Mouse (Mus musculus): Measurements from ENCODE around the gene Surf1. TPM values are rescaled to one million over a fixed set of nuclear protein-coding genes. Genes with fewer than 3 reads are reported as not detected.

The Surf1 gene
- polyA plus RNA-seq, 1 experiment: 60.6 TPM

- TF ChIP-seq POLR2A (IDR thresholded peaks at IDR 0.05; ENCODE audit: borderline replicate concordance, extremely low read depth, insufficient read depth, insufficient read length, poor library complexity, severe bottlenecking): no peak
- TF ChIP-seq CTCF (IDR thresholded peaks at IDR 0.05; ENCODE audit: borderline replicate concordance, extremely low read depth, insufficient read depth, insufficient read length): no peak
- no peak for DNase-seq (ENCODE audit: low read depth)
These were observed 4.0 kb upstream of the Surf1 start for GRCm38 (mm10) chr2:26920190-26920855.

DNA sequence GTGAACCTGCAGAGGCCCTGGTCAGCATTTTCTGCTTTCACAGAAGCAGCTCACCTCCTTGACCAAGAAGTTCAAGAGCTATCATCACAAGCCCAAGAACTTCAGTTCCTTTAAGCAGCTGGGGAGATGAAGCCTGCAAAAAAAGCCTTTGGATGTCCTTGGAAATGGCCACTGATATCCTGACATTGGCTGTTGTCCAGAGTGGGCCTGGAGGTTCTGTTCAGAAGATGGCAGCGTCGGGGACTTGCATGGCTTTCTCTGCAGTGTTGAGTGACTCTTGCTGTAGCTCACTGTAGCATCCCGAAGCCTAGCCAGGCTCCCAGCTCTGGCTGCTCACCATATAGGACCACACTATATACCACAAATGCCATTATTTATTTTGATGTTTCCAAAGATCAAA is 3.4 kb upstream of the Surf1 start:
- TF ChIP-seq CTCF (IDR thresholded peaks at IDR 0.05; ENCODE audit: borderline replicate concordance, extremely low read depth, insufficient read depth, insufficient read length) (no peak), POLR2A (IDR thresholded peaks at IDR 0.05; ENCODE audit: borderline replicate concordance, extremely low read depth, insufficient read depth, insufficient read length, poor library complexity, severe bottlenecking) (no peak)
- DNase-seq (ENCODE audit: low read depth): no peak

GRCm38 (mm10) chr2:26916738-26917137 is 408 bp upstream of the Surf1 start:
- no peak for DNase-seq (ENCODE audit: low read depth)
- TF ChIP-seq POLR2A (IDR thresholded peaks at IDR 0.05; ENCODE audit: borderline replicate concordance, extremely low read depth, insufficient read depth, insufficient read length, poor library complexity, severe bottlenecking): no peak

DNA sequence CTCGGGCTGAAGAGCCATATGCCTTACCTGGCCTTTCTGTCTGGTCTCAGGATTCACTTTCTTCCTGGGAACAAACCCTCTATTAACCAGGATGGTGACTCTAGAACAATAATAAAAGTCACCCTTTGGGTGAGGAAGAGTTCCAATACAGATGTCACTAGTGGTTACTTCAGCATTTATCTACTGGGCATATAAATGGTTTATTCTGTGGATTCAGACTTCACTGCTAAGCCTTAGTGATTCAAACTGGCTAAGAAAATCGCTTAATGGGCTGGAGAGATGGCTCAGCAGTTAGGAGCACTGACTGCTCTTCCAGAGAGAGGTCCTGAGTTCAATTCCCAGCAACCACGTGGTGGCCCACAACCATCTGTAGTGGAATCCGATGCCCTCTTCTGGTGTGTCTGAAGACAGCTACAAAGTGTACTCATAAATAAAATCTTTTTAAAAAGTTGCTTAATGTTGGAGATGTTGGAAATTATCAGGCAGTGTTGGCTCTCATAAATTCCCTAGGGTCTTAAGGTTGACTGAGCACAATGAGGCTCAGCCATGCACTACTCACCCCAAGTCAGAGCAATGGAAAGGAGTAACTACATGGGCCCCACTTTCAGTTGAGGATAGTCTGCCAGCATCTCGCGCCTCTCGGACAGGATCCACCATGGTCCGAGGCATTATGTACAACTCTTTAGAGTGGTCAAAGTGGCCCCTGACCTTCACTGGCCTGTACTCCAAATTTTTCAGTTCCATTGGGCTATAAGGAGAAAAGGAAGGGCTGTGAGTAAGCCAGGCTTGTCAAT is 2.0 kb downstream of the Surf1 start:
- no peak for TF ChIP-seq CTCF (IDR thresholded peaks at IDR 0.05; ENCODE audit: borderline replicate concordance, extremely low read depth, insufficient read depth, insufficient read length)
- TF ChIP-seq POLR2A (IDR thresholded peaks at IDR 0.05; ENCODE audit: borderline replicate concordance, extremely low read depth, insufficient read depth, insufficient read length, poor library complexity, severe bottlenecking): no peak
- no peak for DNase-seq (ENCODE audit: low read depth)

DNA sequence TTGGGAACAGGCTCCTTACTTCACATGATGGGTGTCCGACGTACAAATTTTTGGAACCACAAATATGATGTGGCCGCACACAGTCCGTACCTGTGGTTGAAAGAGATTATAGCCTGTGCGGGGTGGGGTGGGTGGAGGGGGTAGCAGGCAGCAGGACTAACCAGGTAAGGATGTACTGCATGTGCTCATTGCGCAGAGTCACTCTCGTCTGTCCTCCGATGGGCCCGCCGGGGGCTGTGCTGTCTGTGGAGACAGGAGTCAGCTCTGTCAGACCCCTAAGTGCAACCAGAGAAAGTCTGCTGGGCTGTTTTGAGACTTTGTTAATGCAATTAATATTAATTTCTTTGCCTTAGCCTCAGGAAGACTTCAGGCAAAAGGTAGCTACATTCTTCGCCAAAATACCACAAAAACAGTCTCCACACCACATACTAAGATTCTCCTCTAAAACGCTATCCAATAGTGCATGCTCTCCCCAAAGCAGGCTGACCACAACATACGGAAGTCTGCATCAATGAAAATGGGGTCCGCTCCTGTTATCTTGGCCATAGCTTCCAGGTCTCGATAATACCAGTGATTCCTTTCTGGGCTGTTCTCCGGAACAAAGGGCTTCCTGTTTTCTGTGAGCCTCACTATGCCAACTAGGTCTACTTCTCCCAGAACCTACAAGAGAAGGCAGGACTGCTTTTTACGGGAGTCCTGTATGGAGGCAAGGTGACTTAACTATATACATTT is 2.7 kb downstream of the Surf1 start:
- DNase-seq (ENCODE audit: low read depth): no peak
- TF ChIP-seq POLR2A (IDR thresholded peaks at IDR 0.05; ENCODE audit: borderline replicate concordance, extremely low read depth, insufficient read depth, insufficient read length, poor library complexity, severe bottlenecking) (no peak), CTCF (IDR thresholded peaks at IDR 0.05; ENCODE audit: borderline replicate concordance, extremely low read depth, insufficient read depth, insufficient read length) (no peak)

DNA sequence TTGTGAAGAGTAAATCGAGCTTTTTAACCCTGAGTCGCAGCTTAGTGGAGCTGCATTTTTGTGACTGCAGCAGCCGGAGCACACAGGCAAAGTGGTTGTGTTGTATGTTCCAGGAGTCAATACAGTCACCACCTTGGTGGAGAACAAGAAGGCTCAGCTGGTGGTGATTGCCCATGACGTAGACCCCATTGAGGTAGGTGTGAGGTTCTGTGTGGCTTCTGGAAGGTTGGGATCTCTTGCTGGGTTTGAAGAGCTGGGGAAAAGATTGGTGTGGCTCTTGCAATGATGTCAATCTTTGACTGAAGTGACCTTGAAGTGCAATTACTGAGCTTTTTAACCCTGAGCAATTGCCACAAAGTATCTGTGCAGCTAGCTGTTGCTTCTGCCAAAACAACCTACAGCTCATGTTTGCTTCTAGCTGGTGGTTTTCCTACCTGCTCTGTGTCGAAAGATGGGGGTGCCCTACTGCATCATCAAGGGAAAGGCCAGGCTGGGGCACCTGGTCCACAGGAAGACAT is 4.0 kb downstream of the Surf1 start:
- TF ChIP-seq POLR2A (IDR thresholded peaks at IDR 0.05; ENCODE audit: borderline replicate concordance, extremely low read depth, insufficient read depth, insufficient read length, poor library complexity, severe bottlenecking): no peak
- no peak for TF ChIP-seq CTCF (IDR thresholded peaks at IDR 0.05; ENCODE audit: borderline replicate concordance, extremely low read depth, insufficient read depth, insufficient read length)
- DNase-seq (ENCODE audit: low read depth): no peak

DNA sequence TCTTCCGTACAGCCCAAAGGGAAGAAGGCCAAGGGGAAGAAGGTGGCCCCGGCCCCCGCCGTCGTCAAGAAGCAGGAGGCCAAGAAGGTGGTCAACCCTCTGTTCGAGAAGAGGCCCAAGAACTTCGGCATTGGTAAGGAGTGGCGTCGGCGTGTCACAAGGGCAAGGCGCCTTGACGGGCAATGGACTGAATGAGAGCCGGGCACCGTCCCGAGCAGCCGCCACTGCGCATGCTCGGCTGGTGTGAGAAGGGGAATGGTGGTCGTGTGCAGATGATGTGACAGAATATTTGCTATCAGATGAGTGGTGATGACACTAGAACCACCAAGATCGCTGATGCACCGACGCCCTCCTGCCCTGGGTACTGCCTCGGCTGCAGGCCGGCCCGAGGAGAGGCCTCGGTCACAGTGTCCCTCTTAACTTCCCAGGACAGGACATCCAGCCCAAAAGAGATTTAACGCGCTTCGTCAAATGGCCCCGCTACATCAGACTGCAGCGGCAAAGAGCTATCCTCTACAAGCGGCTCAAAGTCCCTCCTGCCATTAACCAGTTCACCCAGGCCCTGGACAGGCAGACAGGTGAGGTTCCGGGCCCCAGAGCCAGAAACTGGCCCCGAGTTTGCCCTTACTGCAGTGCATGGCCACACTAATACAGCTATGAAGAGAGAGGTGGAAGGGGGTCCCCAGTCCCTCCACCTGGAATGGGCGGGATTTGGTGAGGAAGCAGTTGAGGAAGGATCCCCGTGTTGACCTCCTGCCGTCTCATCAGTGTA is 5.2 kb downstream of the Surf1 start:
- TF ChIP-seq POLR2A (IDR thresholded peaks at IDR 0.05; ENCODE audit: borderline replicate concordance, extremely low read depth, insufficient read depth, insufficient read length, poor library complexity, severe bottlenecking): no peak
- no peak for TF ChIP-seq CTCF (IDR thresholded peaks at IDR 0.05; ENCODE audit: borderline replicate concordance, extremely low read depth, insufficient read depth, insufficient read length)
- peak; percentile 83 for DNase-seq (ENCODE audit: low read depth)

DNA sequence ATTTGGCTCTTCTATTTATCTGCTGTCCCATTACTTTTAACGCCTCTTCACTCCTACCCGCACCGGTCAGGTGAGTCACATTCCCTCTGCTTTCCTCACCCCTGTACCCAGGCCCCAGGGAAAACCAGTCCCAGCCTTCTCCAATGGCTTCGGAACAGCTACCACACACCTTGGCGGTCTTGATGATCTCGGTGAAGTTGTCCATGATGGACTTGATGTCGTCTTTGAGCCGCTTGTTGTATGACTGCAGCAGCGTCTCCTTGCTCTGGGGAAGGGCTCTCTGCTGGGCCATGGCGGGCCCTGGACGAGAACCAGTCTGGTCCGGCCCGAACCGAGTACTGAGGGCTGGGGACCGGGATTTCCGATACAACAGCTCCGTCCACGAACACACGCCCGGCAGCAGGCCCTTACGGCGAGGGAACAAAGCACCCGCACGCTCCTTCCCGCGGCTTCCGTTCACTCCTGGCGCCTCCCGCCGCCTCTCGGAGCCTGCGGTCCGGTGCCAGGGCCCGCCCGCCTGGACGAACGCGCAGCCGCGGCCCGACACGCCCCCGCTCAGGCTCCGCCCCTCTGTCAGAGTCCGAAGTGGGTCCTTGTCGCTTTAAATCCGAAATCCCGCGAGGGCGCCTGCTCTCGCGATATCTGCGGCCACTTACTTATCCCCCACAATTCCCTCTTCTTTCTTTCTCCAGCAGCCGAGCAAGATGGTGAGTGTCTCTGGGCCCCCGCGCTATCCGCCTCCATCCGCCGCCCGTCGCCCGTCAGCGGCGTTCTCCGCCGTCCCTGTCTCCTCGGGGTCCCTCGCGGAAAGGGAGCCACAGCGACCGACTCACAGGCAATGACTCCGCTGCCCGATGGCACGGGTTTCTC is 6.0 kb downstream of the Surf1 start, which contains the start of the genes Med22 and Rpl7a:
Gene Med22 (minus strand): TSS at position 554 of the 870 bp plus-strand sequence.
Gene Rpl7a (plus strand): TSS at position 641 of the 870 bp plus-strand sequence.
- TF ChIP-seq CTCF (IDR thresholded peaks at IDR 0.05; ENCODE audit: borderline replicate concordance, extremely low read depth, insufficient read depth, insufficient read length): no peak
- TF ChIP-seq POLR2A (IDR thresholded peaks at IDR 0.05; ENCODE audit: borderline replicate concordance, extremely low read depth, insufficient read depth, insufficient read length, poor library complexity, severe bottlenecking): peak; percentile 73

GRCm38 (mm10) chr2:26909387-26909784 is 6.9 kb downstream of the Surf1 start:
- DNase-seq (ENCODE audit: low read depth): no peak
- TF ChIP-seq POLR2A (IDR thresholded peaks at IDR 0.05; ENCODE audit: borderline replicate concordance, extremely low read depth, insufficient read depth, insufficient read length, poor library complexity, severe bottlenecking) (no peak), CTCF (IDR thresholded peaks at IDR 0.05; ENCODE audit: borderline replicate concordance, extremely low read depth, insufficient read depth, insufficient read length) (no peak)

More for the DNA sequence above, 6.0 kb downstream of the Surf1 start, which contains the start of the genes Med22 and Rpl7a:
- DNase-seq (ENCODE audit: low read depth): peak; percentile 99

Measured in brain, embryonic 14.5 days (tissue).